Mouse (Mus musculus) C2C12 (cell line): ENCODE data around the gene Mrpl43.

ENCODE experiments used
- CTCF ChIP-seq: IDR thresholded peaks from one replicate; pipeline ENCODE4 v1.5.1; 2011; ENCODE audit not compliant: control insufficient read depth, insufficient read depth, insufficient read length
- MYOD1 ChIP-seq: IDR thresholded peaks from one replicate; pipeline ENCODE4 v1.6.1; 2011; ENCODE audit warnings: low read depth; ENCODE audit not compliant: control insufficient read depth, insufficient read length

GRCm38 (mm10) chr19:45012219-45012618 lies 6.0 kb upstream of the Mrpl43 start:
- no peak for TF ChIP-seq CTCF
- TF ChIP-seq MYOD1 = no peak
